Mouse (Mus musculus) cortical plate, adult 2 months (tissue): ENCODE measurements around the gene Hivep2. TPM values are rescaled to one million over a fixed set of nuclear protein-coding genes. Genes with fewer than 3 reads are reported as not detected.

Source experiments
- H3K27ac ChIP-seq: fragments of 200-500 bp; 2 replicates; pipeline ENCODE4 v1.5.1; 2012; ENCODE audit warnings: low read length, control low read depth, inconsistent platforms; ENCODE audit not compliant: insufficient read depth
- H3K4me1 ChIP-seq: fragments of 200-500 bp; 2 replicates; pipeline ENCODE4 v1.6.1; 2011; ENCODE audit warnings: low read length; ENCODE audit not compliant: control insufficient read depth, insufficient read depth
- H3K4me3 ChIP-seq: fragments of 200-500 bp; 2 replicates; pipeline ENCODE4 v1.5.1; 2011; ENCODE audit warnings: mild to moderate bottlenecking, low read length, control low read depth; ENCODE audit not compliant: insufficient read depth
- CTCF ChIP-seq: fragments of 200-500 bp; IDR thresholded peaks from 2 replicates; pipeline ENCODE4 v1.5.1; 2011; ENCODE audit warnings: mild to moderate bottlenecking, control low read depth, low read length; ENCODE audit not compliant: insufficient read depth; ENCODE audit errors: extremely low read depth
- POLR2A ChIP-seq: fragments of 200-500 bp; IDR thresholded peaks from 2 replicates; pipeline ENCODE4 v1.6.1; 2011; ENCODE audit warnings: mild to moderate bottlenecking, low read length, control low read depth; ENCODE audit not compliant: insufficient read depth; ENCODE audit errors: extremely low read depth
- polyA plus RNA-seq: library from polyadenylated mRNA; depleted of rRNA; stranded (reverse); fragments of >200 nt; gene quantifications from 2 replicates; pipeline ENCODE4 v1.2.3, GENCODE M21; 2012

The Hivep2 gene
- polyA plus RNA-seq, 1 experiment: 101 TPM

GRCm38 (mm10) chr10:14107980-14108671, 142.3 kb downstream of the Hivep2 start:
- TF ChIP-seq CTCF: no peak
- no peak for TF ChIP-seq POLR2A
- Histone ChIP-seq H3K4me1 (peaks cover 2% of the 10 kb centered on the region; the same call in 1 of the 2 replicates), H3K27ac (no peak overlapping the region), H3K4me3 (no peak overlapping the region)

DNA sequence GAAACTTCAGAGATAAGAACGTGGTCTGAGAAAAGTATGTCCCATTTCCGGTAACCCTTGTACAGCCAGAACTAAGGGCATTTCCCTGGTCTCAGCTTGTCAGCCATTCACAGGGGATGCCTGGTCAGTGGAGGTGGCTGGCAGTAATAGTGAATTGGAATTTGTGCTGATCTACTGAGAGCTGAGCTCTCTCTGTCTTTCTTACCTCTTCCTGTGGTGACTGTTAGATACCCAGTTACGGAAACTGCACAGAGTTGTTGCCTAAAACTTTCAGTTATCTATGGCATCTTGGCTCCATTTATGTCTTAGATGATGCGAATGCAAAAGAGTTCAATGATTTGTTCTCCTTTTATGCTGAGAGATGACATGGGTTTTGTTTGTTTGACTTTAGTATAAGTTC, 150.0 kb downstream of the Hivep2 start:
- Histone ChIP-seq H3K4me3 (no peak overlapping the region), H3K4me1 (peaks cover 11% of the 10 kb centered on the region), H3K27ac (no peak overlapping the region)
- TF ChIP-seq POLR2A (no peak), CTCF (no peak)

- Histone ChIP-seq H3K4me3 (no peak overlapping the region), H3K27ac (no peak overlapping the region), H3K4me1 (peaks cover 13% of the 10 kb centered on the region)
- no peak for TF ChIP-seq POLR2A
- no peak for TF ChIP-seq CTCF
Observed at GRCm38 (mm10) chr10:14116978-14117377, 151.1 kb downstream of the Hivep2 start.

GRCm38 (mm10) chr10:14119201-14119600, 153.3 kb downstream of the Hivep2 start:
- Histone ChIP-seq H3K4me1 (peaks cover 9% of the 10 kb centered on the region), H3K27ac (no peak overlapping the region; the same call in 1 of the 2 replicates), H3K4me3 (no peak overlapping the region)
- TF ChIP-seq CTCF (no peak), POLR2A (no peak)

GRCm38 (mm10) chr10:14120512-14120911, 154.6 kb downstream of the Hivep2 start:
- TF ChIP-seq POLR2A: no peak
- TF ChIP-seq CTCF: no peak
- peaks cover 9% of the 10 kb centered on the region for H3K4me1 ChIP-seq
- peak overlapping the region; percentile 63 for H3K27ac ChIP-seq
- no peak overlapping the region for H3K4me3 ChIP-seq

DNA sequence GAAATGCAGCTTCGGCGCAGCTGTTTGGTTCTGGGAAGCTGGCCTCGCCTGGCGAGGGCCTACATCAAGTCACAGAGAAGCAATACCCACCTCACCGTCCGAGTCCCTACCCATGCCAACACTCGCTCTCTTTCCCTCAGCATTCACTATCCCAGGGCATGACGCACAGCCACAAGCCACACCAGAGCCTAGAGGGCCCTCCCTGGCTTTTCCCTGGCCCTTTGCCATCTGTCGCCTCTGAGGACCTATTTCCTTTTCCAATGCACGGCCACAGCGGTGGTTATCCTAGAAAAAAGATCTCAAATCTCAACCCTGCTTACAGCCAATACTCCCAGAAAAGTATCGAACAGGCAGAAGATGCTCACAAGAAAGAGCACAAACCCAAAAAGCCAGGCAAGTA, 162.0 kb downstream of the Hivep2 start:
- Histone ChIP-seq H3K4me3 (no peak overlapping the region), H3K4me1 (peaks cover 2% of the 10 kb centered on the region; the same call in 1 of the 2 replicates), H3K27ac (no peak overlapping the region)
- TF ChIP-seq POLR2A (no peak), CTCF (no peak)

DNA sequence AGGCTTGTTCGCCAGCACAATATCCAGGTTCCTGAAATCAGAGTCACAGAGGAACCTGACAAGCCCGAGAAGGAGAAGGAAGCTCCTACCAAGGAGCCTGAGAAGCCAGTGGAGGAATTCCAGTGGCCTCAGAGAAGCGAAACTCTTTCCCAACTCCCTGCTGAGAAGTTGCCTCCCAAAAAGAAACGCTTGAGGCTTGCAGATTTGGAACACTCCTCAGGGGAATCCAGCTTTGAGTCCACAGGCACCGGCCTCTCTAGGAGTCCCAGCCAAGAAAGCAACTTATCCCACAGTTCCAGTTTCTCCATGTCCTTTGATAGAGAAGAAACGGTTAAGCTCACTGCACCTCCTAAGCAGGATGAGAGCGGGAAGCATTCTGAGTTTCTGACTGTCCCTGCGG, 164.4 kb downstream of the Hivep2 start:
- peaks cover 2% of the 10 kb centered on the region; the same call in 1 of the 2 replicates for H3K4me1 ChIP-seq
- no peak overlapping the region for H3K27ac ChIP-seq
- no peak overlapping the region for H3K4me3 ChIP-seq
- TF ChIP-seq POLR2A (no peak), CTCF (no peak)

GRCm38 (mm10) chr10:14131307-14131706, 165.4 kb downstream of the Hivep2 start:
- H3K27ac ChIP-seq: peak overlapping the region; percentile 17; the same call in 1 of the 2 replicates

GRCm38 (mm10) chr10:14132061-14132460, 166.2 kb downstream of the Hivep2 start:
- TF ChIP-seq CTCF (no peak), POLR2A (no peak)
- Histone ChIP-seq H3K27ac (no peak overlapping the region), H3K4me1 (peaks cover 2% of the 10 kb centered on the region; the same call in 1 of the 2 replicates), H3K4me3 (no peak overlapping the region)

More at GRCm38 (mm10) chr10:14131307-14131706, 165.4 kb downstream of the Hivep2 start:
- H3K4me3 ChIP-seq: no peak overlapping the region
- TF ChIP-seq CTCF (no peak), POLR2A (no peak)
- H3K4me1 ChIP-seq: peaks cover 2% of the 10 kb centered on the region; the same call in 1 of the 2 replicates

GRCm38 (mm10) chr10:14132937-14133336, 167.1 kb downstream of the Hivep2 start:
- TF ChIP-seq CTCF: no peak
- TF ChIP-seq POLR2A: no peak
- Histone ChIP-seq H3K27ac (no peak overlapping the region), H3K4me1 (peaks cover 2% of the 10 kb centered on the region; the same call in 1 of the 2 replicates), H3K4me3 (no peak overlapping the region)
